Mouse (Mus musculus) cortical plate, adult 2 months (tissue): Measurements from ENCODE around the gene Patj.

Experiments
- CTCF ChIP-seq: fragments of 200-500 bp; IDR thresholded peaks from 2 replicates; pipeline ENCODE4 v1.5.1; 2011; ENCODE audit warnings: mild to moderate bottlenecking, control low read depth, low read length; ENCODE audit not compliant: insufficient read depth; ENCODE audit errors: extremely low read depth
- POLR2A ChIP-seq: fragments of 200-500 bp; IDR thresholded peaks from 2 replicates; pipeline ENCODE4 v1.6.1; 2011; ENCODE audit warnings: mild to moderate bottlenecking, low read length, control low read depth; ENCODE audit not compliant: insufficient read depth; ENCODE audit errors: extremely low read depth

GRCm38 (mm10) chr4:98710891-98711290 is 315.3 kb downstream of the Patj start:
- TF ChIP-seq CTCF (no peak), POLR2A (no peak)
